Mouse (Mus musculus): ENCODE data around the gene Fam219a. TPM values are rescaled to one million over a fixed set of nuclear protein-coding genes. Genes with fewer than 3 reads are reported as not detected.

The Fam219a gene
- polyA plus RNA-seq, 1 experiment: not detected

- Histone ChIP-seq H3K4me1 (ENCODE audit: control insufficient read depth, insufficient read depth, low read length) (peaks cover 24% of the 10 kb centered on the region), H3K27ac (ENCODE audit: insufficient read depth, low read depth, low read length) (no peak overlapping the region), H3K4me3 (ENCODE audit: insufficient read depth, low read depth, low read length) (no peak overlapping the region)
- no peak for TF ChIP-seq POLR2A (IDR thresholded peaks at IDR 0.05; ENCODE audit: insufficient read depth, low read depth, low read length)
- TF ChIP-seq CTCF (IDR thresholded peaks at IDR 0.05; ENCODE audit: insufficient read depth, low read depth, low read length): 0 out of 2 replicates have a peak, but pooled peaks have one; percentile 9
- 72% methylated on average over 11 of the region's 11 CpGs for WGBS
Observed at GRCm38 (mm10) chr4:41505131-41505551, 64.2 kb downstream of the Fam219a start.

DNA sequence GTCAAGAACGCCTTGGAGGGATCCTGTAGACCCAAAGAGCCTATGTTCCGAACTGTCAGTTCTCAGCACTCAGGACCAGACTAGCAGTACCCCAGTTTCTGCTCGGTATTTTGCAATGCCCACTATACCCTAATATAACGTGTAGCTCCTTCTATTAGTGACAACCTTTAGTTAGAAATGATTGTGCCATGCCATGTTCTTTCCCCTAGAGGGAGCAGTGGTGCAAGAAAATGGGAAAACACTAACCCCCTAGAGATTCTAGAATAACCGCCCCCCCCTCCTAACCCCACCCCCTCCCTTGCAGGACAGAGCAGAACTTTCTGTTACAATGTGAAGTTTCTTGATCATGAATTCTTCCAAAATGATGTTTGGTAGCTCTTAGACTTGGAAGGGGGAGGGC, 65.0 kb downstream of the Fam219a start:
- H3K27ac ChIP-seq (ENCODE audit: insufficient read depth, low read depth, low read length): no peak overlapping the region
- no peak for TF ChIP-seq POLR2A (IDR thresholded peaks at IDR 0.05; ENCODE audit: insufficient read depth, low read depth, low read length)
- TF ChIP-seq CTCF (IDR thresholded peaks at IDR 0.05; ENCODE audit: insufficient read depth, low read depth, low read length): no peak
- 77% methylated on average over 5 of the region's 5 CpGs for WGBS
- H3K4me1 ChIP-seq (ENCODE audit: control insufficient read depth, insufficient read depth, low read length): peaks cover 24% of the 10 kb centered on the region
- H3K4me3 ChIP-seq (ENCODE audit: insufficient read depth, low read depth, low read length): no peak overlapping the region

DNA sequence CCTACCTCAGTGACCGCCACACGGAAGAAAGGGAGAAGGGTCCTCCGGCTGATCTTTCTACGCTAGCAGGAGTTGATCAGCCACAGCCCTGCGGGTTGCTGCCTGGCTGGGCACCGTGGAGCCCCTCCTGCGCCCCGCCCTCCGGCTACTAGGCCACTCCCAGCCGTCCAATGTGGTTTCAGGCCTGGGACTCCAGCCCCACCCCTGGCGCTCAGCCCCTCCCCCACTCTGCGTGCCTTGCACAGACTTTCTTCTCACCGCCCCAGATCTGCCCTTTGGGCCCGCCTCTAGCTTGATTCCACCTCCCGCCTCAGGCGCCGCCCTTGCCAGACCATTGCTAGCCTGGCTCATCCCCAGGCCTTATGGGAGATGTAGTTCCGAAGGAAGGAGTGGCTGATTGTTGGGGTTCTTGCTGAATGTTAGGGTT, 66.3 kb downstream of the Fam219a start, which contains the start of gene AI464131:
Gene AI464131 (minus strand): TSS at position 91 of the 427 bp plus-strand sequence.
- no peak within 1 kb of the TSS for H3K27ac ChIP-seq (ENCODE audit: insufficient read depth, low read depth, low read length)
- peak within 1 kb of the TSS; percentile 51 for H3K4me3 ChIP-seq (ENCODE audit: insufficient read depth, low read depth, low read length)
- TF ChIP-seq POLR2A (IDR thresholded peaks at IDR 0.05; ENCODE audit: insufficient read depth, low read depth, low read length) (no peak), CTCF (IDR thresholded peaks at IDR 0.05; ENCODE audit: insufficient read depth, low read depth, low read length) (no peak)
- WGBS: 1% methylated on average over 18 of the region's 18 CpGs
- H3K4me1 ChIP-seq (ENCODE audit: control insufficient read depth, insufficient read depth, low read length): peaks cover 31% of the 10 kb centered on the region

DNA sequence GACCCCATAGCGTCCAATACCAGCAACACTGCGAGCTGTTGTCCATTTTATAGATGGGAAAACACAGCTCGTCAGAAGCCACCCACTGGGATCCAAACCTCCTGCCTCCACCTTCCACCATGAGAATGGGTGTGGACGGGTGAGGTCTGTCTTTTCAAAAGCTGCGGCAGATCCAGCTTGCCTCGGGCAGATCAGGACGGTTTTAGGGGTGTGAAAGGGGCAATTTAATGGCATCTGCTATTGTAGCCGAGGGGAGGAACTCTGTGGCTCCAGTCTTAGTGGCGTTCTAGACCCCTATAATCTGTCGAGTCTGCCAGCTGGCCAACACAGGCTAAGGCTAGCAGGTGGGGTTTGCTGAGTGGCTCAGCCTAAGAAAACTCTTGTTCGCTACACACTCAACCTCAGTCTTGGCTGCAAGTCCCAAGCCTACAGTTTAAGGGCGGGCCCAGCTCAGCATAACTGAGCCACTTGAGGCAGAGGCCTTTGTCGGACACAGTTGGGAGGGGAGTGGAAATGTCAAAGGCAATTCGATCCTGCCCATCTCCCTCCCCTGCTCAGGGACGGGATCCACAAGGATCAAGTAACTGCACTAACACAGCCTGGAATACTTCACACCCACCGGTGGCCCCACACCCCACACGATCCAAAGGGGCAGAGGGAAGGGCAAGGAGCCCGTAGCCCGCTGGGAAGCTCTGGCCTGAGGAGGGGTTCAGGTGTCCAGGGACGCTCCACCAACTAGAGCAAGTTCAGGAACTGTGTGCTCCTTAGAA, 67.0 kb downstream of the Fam219a start:
- WGBS: 28% methylated on average over 20 of the region's 20 CpGs
- no peak for TF ChIP-seq CTCF (IDR thresholded peaks at IDR 0.05; ENCODE audit: insufficient read depth, low read depth, low read length)
- TF ChIP-seq POLR2A (IDR thresholded peaks at IDR 0.05; ENCODE audit: insufficient read depth, low read depth, low read length): no peak
- H3K27ac ChIP-seq (ENCODE audit: insufficient read depth, low read depth, low read length): no peak overlapping the region
- H3K4me1 ChIP-seq (ENCODE audit: control insufficient read depth, insufficient read depth, low read length): peaks cover 34% of the 10 kb centered on the region
- H3K4me3 ChIP-seq (ENCODE audit: insufficient read depth, low read depth, low read length): peak overlapping the region; percentile 51

- 88% methylated on average over 4 of the region's 4 CpGs for WGBS
- H3K27ac ChIP-seq (ENCODE audit: insufficient read depth, low read depth, low read length): no peak overlapping the region
- TF ChIP-seq CTCF (IDR thresholded peaks at IDR 0.05; ENCODE audit: insufficient read depth, low read depth, low read length) (no peak), POLR2A (IDR thresholded peaks at IDR 0.05; ENCODE audit: insufficient read depth, low read depth, low read length) (no peak)
- peaks cover 22% of the 10 kb centered on the region for H3K4me1 ChIP-seq (ENCODE audit: control insufficient read depth, insufficient read depth, low read length)
- no peak overlapping the region for H3K4me3 ChIP-seq (ENCODE audit: insufficient read depth, low read depth, low read length)
Observed at GRCm38 (mm10) chr4:41500787-41501186, 68.6 kb downstream of the Fam219a start.

DNA sequence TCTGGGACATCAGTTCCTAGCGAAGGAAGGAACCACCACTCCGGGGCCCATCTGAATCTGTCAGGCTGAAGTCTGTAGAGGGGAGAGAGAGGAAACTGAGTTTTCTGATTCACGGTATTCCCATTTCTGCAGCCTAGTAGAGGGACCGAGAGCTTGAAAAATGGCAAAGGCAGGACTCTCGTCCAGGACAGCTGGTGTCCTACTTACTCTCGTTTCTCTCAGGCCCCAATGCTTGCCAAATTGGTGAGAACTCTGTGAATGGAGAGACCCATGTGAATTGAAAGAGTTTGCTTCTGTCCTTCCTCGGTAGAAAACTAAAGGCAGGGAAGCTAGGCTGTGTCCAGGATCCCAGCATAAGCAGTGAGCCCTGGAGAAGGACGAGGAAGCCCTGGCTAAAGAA, 69.7 kb downstream of the Fam219a start:
- TF ChIP-seq CTCF (IDR thresholded peaks at IDR 0.05; ENCODE audit: insufficient read depth, low read depth, low read length) (no peak), POLR2A (IDR thresholded peaks at IDR 0.05; ENCODE audit: insufficient read depth, low read depth, low read length) (no peak)
- Histone ChIP-seq H3K27ac (ENCODE audit: insufficient read depth, low read depth, low read length) (no peak overlapping the region), H3K4me1 (ENCODE audit: control insufficient read depth, insufficient read depth, low read length) (peaks cover 22% of the 10 kb centered on the region), H3K4me3 (ENCODE audit: insufficient read depth, low read depth, low read length) (no peak overlapping the region)
- WGBS: 72% methylated on average over 8 of the region's 8 CpGs

DNA sequence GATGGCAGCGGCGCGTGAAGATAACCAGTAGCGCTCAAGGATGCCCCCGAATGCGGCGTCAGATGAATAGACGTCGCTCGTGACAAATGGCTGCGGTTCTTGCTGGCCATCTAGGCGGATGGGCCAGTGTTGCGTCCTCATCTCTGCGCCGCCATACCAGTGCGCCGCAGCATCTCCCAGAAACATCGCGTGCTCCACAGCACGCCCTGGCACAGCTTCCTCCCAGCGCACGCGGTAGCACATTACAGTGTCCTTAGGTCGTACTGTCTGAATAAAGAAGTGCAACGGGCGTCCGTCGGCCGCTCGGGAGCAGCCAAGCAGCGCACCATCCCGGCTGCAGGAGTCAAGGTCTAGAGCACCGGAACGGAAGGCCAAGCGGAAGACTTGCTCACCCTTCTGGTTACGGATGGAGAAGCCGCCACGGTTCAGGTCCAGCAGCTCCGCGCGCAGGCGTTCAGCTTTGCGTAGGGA, 70.4 kb downstream of the Fam219a start:
- 75% methylated on average over 43 of the region's 43 CpGs for WGBS
- no peak overlapping the region for H3K4me3 ChIP-seq (ENCODE audit: insufficient read depth, low read depth, low read length)
- no peak overlapping the region for H3K27ac ChIP-seq (ENCODE audit: insufficient read depth, low read depth, low read length)

GRCm38 (mm10) chr4:41497995-41498845, 71.1 kb downstream of the Fam219a start:
- WGBS: 58% methylated on average over 72 of the region's 72 CpGs
- peaks cover 22% of the 10 kb centered on the region for H3K4me1 ChIP-seq (ENCODE audit: control insufficient read depth, insufficient read depth, low read length)
- peak overlapping the region; percentile 18 for H3K4me3 ChIP-seq (ENCODE audit: insufficient read depth, low read depth, low read length)
- no peak overlapping the region for H3K27ac ChIP-seq (ENCODE audit: insufficient read depth, low read depth, low read length)
- TF ChIP-seq POLR2A (IDR thresholded peaks at IDR 0.05; ENCODE audit: insufficient read depth, low read depth, low read length) (no peak), CTCF (IDR thresholded peaks at IDR 0.05; ENCODE audit: insufficient read depth, low read depth, low read length) (no peak)

More for the DNA sequence above, 70.4 kb downstream of the Fam219a start:
- peaks cover 22% of the 10 kb centered on the region for H3K4me1 ChIP-seq (ENCODE audit: control insufficient read depth, insufficient read depth, low read length)
- TF ChIP-seq POLR2A (IDR thresholded peaks at IDR 0.05; ENCODE audit: insufficient read depth, low read depth, low read length) (no peak), CTCF (IDR thresholded peaks at IDR 0.05; ENCODE audit: insufficient read depth, low read depth, low read length) (no peak)
